Mouse (Mus musculus): Measurements from ENCODE around the gene Ccnd3. TPM values are rescaled to one million over a fixed set of nuclear protein-coding genes. Genes with fewer than 3 reads are reported as not detected.

Gene Ccnd3
- total and polyA plus RNA-seq, 2 experiments from 2014 or later: 41.1 to 52.6 TPM

- ATAC-seq (ENCODE audit: low FRiP score) (no peak), DNase-seq (ENCODE audit: low spot score) (no peak)
- no peaks in the 10 kb centered on the region for H3K36me3 ChIP-seq (ENCODE audit: insufficient read depth, low read length)
- no peak for TF ChIP-seq CTCF (IDR thresholded peaks at IDR 0.05)
- H3K4me2 ChIP-seq (ENCODE audit: low read depth, low read length, poor library complexity, severe bottlenecking): no peak overlapping the region
- no peaks in the 10 kb centered on the region for H3K9me3 ChIP-seq (ENCODE audit: low read length)
- no peaks in the 10 kb centered on the region for H3K4me1 ChIP-seq (ENCODE audit: insufficient read depth, low read length)
- 22% methylated on average over 7 of the region's 7 CpGs for WGBS
- no peak overlapping the region for H3K4me3 ChIP-seq (ENCODE audit: low read depth, low read length)
- no peak overlapping the region for H3K9ac ChIP-seq (replicated peaks; ENCODE audit: low read length, poor library complexity, severe bottlenecking)
- no peaks in the 10 kb centered on the region for H3K27me3 ChIP-seq (ENCODE audit: insufficient read depth, low read length)
- no peak overlapping the region for H3K27ac ChIP-seq (ENCODE audit: low read depth, low read length)
Observed at GRCm38 (mm10) chr17:47571621-47572020, 66.8 kb downstream of the Ccnd3 start.

- Histone ChIP-seq H3K9me3 (ENCODE audit: low read length) (no peaks in the 10 kb centered on the region), H3K4me1 (ENCODE audit: insufficient read depth, low read length) (no peaks in the 10 kb centered on the region), H3K36me3 (ENCODE audit: insufficient read depth, low read length) (no peaks in the 10 kb centered on the region), H3K4me3 (ENCODE audit: low read depth, low read length) (no peak overlapping the region), H3K27me3 (ENCODE audit: insufficient read depth, low read length) (no peaks in the 10 kb centered on the region), H3K4me2 (ENCODE audit: low read depth, low read length, poor library complexity, severe bottlenecking) (no peak overlapping the region), H3K9ac (replicated peaks; ENCODE audit: low read length, poor library complexity, severe bottlenecking) (no peak overlapping the region), H3K27ac (ENCODE audit: low read depth, low read length) (no peak overlapping the region)
- no peak for TF ChIP-seq CTCF (IDR thresholded peaks at IDR 0.05)
- no peak for ATAC-seq (ENCODE audit: low FRiP score)
- no peak for DNase-seq (ENCODE audit: low spot score)
Observed at GRCm38 (mm10) chr17:47572436-47572835, 67.6 kb downstream of the Ccnd3 start.

- Histone ChIP-seq H3K36me3 (ENCODE audit: insufficient read depth, low read length) (no peaks in the 10 kb centered on the region), H3K4me2 (ENCODE audit: low read depth, low read length, poor library complexity, severe bottlenecking) (no peak overlapping the region), H3K27ac (ENCODE audit: low read depth, low read length) (no peak overlapping the region), H3K9ac (replicated peaks; ENCODE audit: low read length, poor library complexity, severe bottlenecking) (no peak overlapping the region), H3K4me3 (ENCODE audit: low read depth, low read length) (no peak overlapping the region), H3K9me3 (ENCODE audit: low read length) (no peaks in the 10 kb centered on the region), H3K4me1 (ENCODE audit: insufficient read depth, low read length) (no peaks in the 10 kb centered on the region), H3K27me3 (ENCODE audit: insufficient read depth, low read length) (no peaks in the 10 kb centered on the region)
- TF ChIP-seq CTCF (IDR thresholded peaks at IDR 0.05): no peak
- ATAC-seq (ENCODE audit: low FRiP score) (no peak), DNase-seq (ENCODE audit: low spot score) (no peak)
- 80% methylated on average over 8 of the region's 8 CpGs for WGBS
Observed at GRCm38 (mm10) chr17:47574028-47574427, 69.2 kb downstream of the Ccnd3 start.

GRCm38 (mm10) chr17:47574830-47575229 lies 70.0 kb downstream of the Ccnd3 start:
- Histone ChIP-seq H3K4me1 (ENCODE audit: insufficient read depth, low read length) (no peaks in the 10 kb centered on the region), H3K9ac (replicated peaks; ENCODE audit: low read length, poor library complexity, severe bottlenecking) (no peak overlapping the region), H3K4me2 (ENCODE audit: low read depth, low read length, poor library complexity, severe bottlenecking) (no peak overlapping the region), H3K4me3 (ENCODE audit: low read depth, low read length) (no peak overlapping the region), H3K27ac (ENCODE audit: low read depth, low read length) (no peak overlapping the region), H3K9me3 (ENCODE audit: low read length) (no peaks in the 10 kb centered on the region), H3K27me3 (ENCODE audit: insufficient read depth, low read length) (no peaks in the 10 kb centered on the region), H3K36me3 (ENCODE audit: insufficient read depth, low read length) (no peaks in the 10 kb centered on the region)
- 67% methylated on average over 11 of the region's 11 CpGs for WGBS
- DNase-seq (ENCODE audit: low spot score) (no peak), ATAC-seq (ENCODE audit: low FRiP score) (no peak)
- TF ChIP-seq CTCF (IDR thresholded peaks at IDR 0.05): no peak

GRCm38 (mm10) chr17:47578655-47579054 lies 73.8 kb downstream of the Ccnd3 start:
- ATAC-seq (ENCODE audit: low FRiP score) (no peak), DNase-seq (ENCODE audit: low spot score) (no peak)
- H3K4me2 ChIP-seq (ENCODE audit: low read depth, low read length, poor library complexity, severe bottlenecking): no peak overlapping the region
- WGBS: 89% methylated on average over 6 of the region's 6 CpGs
- TF ChIP-seq CTCF (IDR thresholded peaks at IDR 0.05): no peak
- no peaks in the 10 kb centered on the region for H3K27me3 ChIP-seq (ENCODE audit: insufficient read depth, low read length)
- H3K9ac ChIP-seq (replicated peaks; ENCODE audit: low read length, poor library complexity, severe bottlenecking): no peak overlapping the region
- H3K9me3 ChIP-seq (ENCODE audit: low read length): no peaks in the 10 kb centered on the region
- no peaks in the 10 kb centered on the region for H3K36me3 ChIP-seq (ENCODE audit: insufficient read depth, low read length)
- H3K27ac ChIP-seq (ENCODE audit: low read depth, low read length): no peak overlapping the region
- no peak overlapping the region for H3K4me3 ChIP-seq (ENCODE audit: low read depth, low read length)
- H3K4me1 ChIP-seq (ENCODE audit: insufficient read depth, low read length): no peaks in the 10 kb centered on the region

- no peak overlapping the region for H3K9ac ChIP-seq (replicated peaks; ENCODE audit: low read length, poor library complexity, severe bottlenecking)
- no peaks in the 10 kb centered on the region for H3K9me3 ChIP-seq (ENCODE audit: low read length)
- no peak for ATAC-seq (ENCODE audit: low FRiP score)
- H3K4me1 ChIP-seq (ENCODE audit: insufficient read depth, low read length): no peaks in the 10 kb centered on the region
- H3K36me3 ChIP-seq (ENCODE audit: insufficient read depth, low read length): no peaks in the 10 kb centered on the region
- TF ChIP-seq CTCF (IDR thresholded peaks at IDR 0.05): no peak
- H3K27me3 ChIP-seq (ENCODE audit: insufficient read depth, low read length): no peaks in the 10 kb centered on the region
- H3K27ac ChIP-seq (ENCODE audit: low read depth, low read length): no peak overlapping the region
- DNase-seq (ENCODE audit: low spot score): no peak
- no peak overlapping the region for H3K4me3 ChIP-seq (ENCODE audit: low read depth, low read length)
- no peak overlapping the region for H3K4me2 ChIP-seq (ENCODE audit: low read depth, low read length, poor library complexity, severe bottlenecking)
- WGBS: 86% methylated on average over 4 of the region's 4 CpGs
Observed at GRCm38 (mm10) chr17:47580962-47581361, 76.1 kb downstream of the Ccnd3 start.

All from midbrain, postnatal 0 days (tissue).